Mouse (Mus musculus) neural tube, embryonic 15.5 days (tissue): Measurements from ENCODE around the gene Mgme1. TPM values are rescaled to one million over a fixed set of nuclear protein-coding genes. Genes with fewer than 3 reads are reported as not detected.

Experiments
- ATAC-seq: fragments of 200-750 bp; cut with Nextera tagmentation; 2 replicates; pipeline ENCODE4 v1.8.0; 2017; ENCODE audit warnings: mild to moderate bottlenecking, moderate TSS enrichment, moderate library complexity; ENCODE audit not compliant: low FRiP score
- H3K27ac ChIP-seq: fragments of 300-500 bp; sonication (generic); replicated peaks from 2 replicates; pipeline ENCODE4 v1.5.1; 2015; ENCODE audit warnings: mild to moderate bottlenecking, inconsistent platforms
- H3K27me3 ChIP-seq: fragments of 300-500 bp; sonication (generic); replicated peaks from 2 replicates; pipeline ENCODE4 v1.6.1; 2015; ENCODE audit warnings: inconsistent platforms
- H3K36me3 ChIP-seq: fragments of 300-500 bp; sonication (generic); 2 replicates; pipeline ENCODE4 v1.6.1; 2015; ENCODE audit warnings: inconsistent platforms
- H3K4me1 ChIP-seq: fragments of 300-500 bp; sonication (generic); 2 replicates; pipeline ENCODE4 v1.6.1; 2015; ENCODE audit warnings: inconsistent platforms
- H3K4me2 ChIP-seq: fragments of 300-500 bp; sonication (generic); 2 replicates; pipeline ENCODE4 v1.6.1; 2015; ENCODE audit warnings: inconsistent platforms, mild to moderate bottlenecking, moderate library complexity
- H3K4me3 ChIP-seq: fragments of 300-500 bp; sonication (generic); replicated peaks from 2 replicates; pipeline ENCODE4 v1.5.1; 2015; ENCODE audit warnings: mild to moderate bottlenecking, inconsistent platforms
- H3K9ac ChIP-seq: fragments of 300-500 bp; sonication (generic); replicated peaks from 2 replicates; pipeline ENCODE4 v1.6.1; 2015; ENCODE audit warnings: mild to moderate bottlenecking, inconsistent platforms
- H3K9me3 ChIP-seq: fragments of 300-500 bp; sonication (generic); replicated peaks from 2 replicates; pipeline ENCODE4 v1.6.1; 2016; ENCODE audit warnings: inconsistent platforms
- WGBS: fragments of 180-500 bp; shearing (Covaris S2); methylation state at CpG from one replicate; pipeline ENCODE4 v1.1.7; 2015; ENCODE audit warnings: mixed read lengths; 5-methylcytosine and 5-hydroxymethylcytosine counted together
- polyA plus RNA-seq: library from polyadenylated mRNA; unstranded; fragments of >200 nt; fragmentation: Nextera tagmentation; extraction: Ambion mirVana; gene quantifications from 2 replicates; pipeline ENCODE4 v1.2.1, GENCODE M21; 2015

The Mgme1 gene
- polyA plus RNA-seq, 1 experiment from 2014 or later: 13.3 TPM

- peaks cover 3% of the 10 kb centered on the region; the same call in 1 of the 2 replicates for H3K4me1 ChIP-seq
- H3K9me3 ChIP-seq: no peaks in the 10 kb centered on the region
- WGBS: 72% methylated on average over 2 of the region's 2 CpGs
- no peak for ATAC-seq
- no peak overlapping the region for H3K4me3 ChIP-seq
- no peaks in the 10 kb centered on the region for H3K36me3 ChIP-seq
- no peaks in the 10 kb centered on the region for H3K27me3 ChIP-seq
- no peak overlapping the region for H3K4me2 ChIP-seq
- H3K27ac ChIP-seq: no peak overlapping the region
- H3K9ac ChIP-seq: no peak overlapping the region
These were observed 31.1 kb upstream of the Mgme1 start for GRCm38 (mm10) chr2:144239318-144239717.

- Histone ChIP-seq H3K36me3 (no peaks in the 10 kb centered on the region), H3K9me3 (no peaks in the 10 kb centered on the region), H3K27me3 (no peaks in the 10 kb centered on the region), H3K27ac (no peak overlapping the region), H3K4me2 (no peak overlapping the region), H3K4me3 (no peak overlapping the region), H3K4me1 (peaks cover 3% of the 10 kb centered on the region; the same call in 1 of the 2 replicates), H3K9ac (no peak overlapping the region)
- WGBS: 89% methylated on average over 3 of the region's 3 CpGs
- ATAC-seq: no peak
These were observed 30.2 kb upstream of the Mgme1 start for GRCm38 (mm10) chr2:144240095-144240899.

DNA sequence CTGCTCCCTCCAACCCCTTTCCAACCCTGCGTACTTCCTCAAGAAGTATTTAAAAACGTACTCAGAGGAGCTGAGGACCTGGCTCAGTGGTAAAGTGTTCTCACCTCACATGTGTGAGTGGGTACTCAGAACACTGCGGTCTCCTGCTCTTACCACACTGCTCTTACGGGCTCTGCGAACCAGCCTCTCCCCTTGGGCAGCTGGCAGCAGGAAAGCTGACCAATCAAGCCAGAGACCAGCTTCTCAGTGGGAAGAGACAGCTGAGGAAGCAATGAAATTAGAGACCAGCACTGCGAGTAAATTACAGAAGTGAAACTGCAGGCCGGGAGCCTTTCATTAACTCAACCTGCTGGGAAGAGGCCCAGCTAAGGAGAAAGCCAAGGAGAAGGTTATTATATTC lies 25.0 kb upstream of the Mgme1 start:
- Histone ChIP-seq H3K9me3 (no peaks in the 10 kb centered on the region), H3K4me3 (no peak overlapping the region), H3K4me2 (no peak overlapping the region), H3K4me1 (no peaks in the 10 kb centered on the region), H3K27ac (no peak overlapping the region; the same call in 1 of the 2 replicates), H3K9ac (no peak overlapping the region), H3K36me3 (peaks cover 18% of the 10 kb centered on the region), H3K27me3 (no peaks in the 10 kb centered on the region)
- WGBS: 59% methylated on average over 7 of the region's 7 CpGs
- no peak for ATAC-seq

DNA sequence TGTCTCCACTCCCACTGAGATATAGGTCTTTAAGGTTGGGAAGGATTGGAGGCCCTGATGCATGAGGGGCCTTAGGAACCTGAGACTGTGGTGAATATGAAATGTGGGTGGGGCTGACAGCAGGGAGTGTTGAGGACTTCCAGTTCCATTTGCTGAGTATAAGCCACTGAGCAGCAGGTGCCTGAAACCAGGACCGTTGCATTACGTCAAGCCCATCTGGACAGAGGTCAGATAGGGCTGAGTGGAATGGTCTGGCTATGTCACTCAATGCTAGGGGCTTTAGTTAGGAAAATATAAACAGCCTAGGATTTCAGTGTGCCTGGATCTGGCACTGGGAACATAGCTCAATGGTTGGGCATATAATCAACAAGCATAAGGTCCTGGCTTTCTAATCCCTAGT lies 24.2 kb upstream of the Mgme1 start:
- Histone ChIP-seq H3K9me3 (no peaks in the 10 kb centered on the region), H3K36me3 (peaks cover 26% of the 10 kb centered on the region), H3K27ac (no peak overlapping the region), H3K4me3 (no peak overlapping the region), H3K27me3 (no peaks in the 10 kb centered on the region), H3K9ac (no peak overlapping the region), H3K4me1 (no peaks in the 10 kb centered on the region), H3K4me2 (no peak overlapping the region)
- ATAC-seq: no peak
- WGBS: 86% methylated on average over 2 of the region's 2 CpGs

GRCm38 (mm10) chr2:144247337-144247978 lies 23.0 kb upstream of the Mgme1 start:
- Histone ChIP-seq H3K9me3 (no peaks in the 10 kb centered on the region), H3K27ac (no peak overlapping the region; the same call in 1 of the 2 replicates), H3K4me3 (no peak overlapping the region), H3K4me2 (no peak overlapping the region), H3K36me3 (peaks cover 36% of the 10 kb centered on the region), H3K9ac (no peak overlapping the region), H3K27me3 (no peaks in the 10 kb centered on the region), H3K4me1 (no peaks in the 10 kb centered on the region)
- peak; percentile 12; the same call in 1 of the 2 replicates for ATAC-seq
- WGBS: 44% methylated on average over 5 of the region's 5 CpGs

- peaks cover 49% of the 10 kb centered on the region for H3K36me3 ChIP-seq
- ATAC-seq: no peak
- no peaks in the 10 kb centered on the region for H3K27me3 ChIP-seq
- no peak overlapping the region for H3K4me3 ChIP-seq
- no peak overlapping the region for H3K4me2 ChIP-seq
- no peaks in the 10 kb centered on the region for H3K4me1 ChIP-seq
- no peak overlapping the region for H3K27ac ChIP-seq
- WGBS: 34% methylated on average over 4 of the region's 4 CpGs
- H3K9me3 ChIP-seq: no peaks in the 10 kb centered on the region
- no peak overlapping the region for H3K9ac ChIP-seq
These were observed 21.7 kb upstream of the Mgme1 start for GRCm38 (mm10) chr2:144248613-144249376.

- Histone ChIP-seq H3K27ac (no peak overlapping the region), H3K4me2 (no peak overlapping the region), H3K9ac (no peak overlapping the region), H3K27me3 (no peaks in the 10 kb centered on the region), H3K4me3 (no peak overlapping the region), H3K4me1 (no peaks in the 10 kb centered on the region), H3K36me3 (peaks cover 60% of the 10 kb centered on the region), H3K9me3 (no peaks in the 10 kb centered on the region)
- no peak for ATAC-seq
These were observed 20.4 kb upstream of the Mgme1 start for GRCm38 (mm10) chr2:144250111-144250510.

DNA sequence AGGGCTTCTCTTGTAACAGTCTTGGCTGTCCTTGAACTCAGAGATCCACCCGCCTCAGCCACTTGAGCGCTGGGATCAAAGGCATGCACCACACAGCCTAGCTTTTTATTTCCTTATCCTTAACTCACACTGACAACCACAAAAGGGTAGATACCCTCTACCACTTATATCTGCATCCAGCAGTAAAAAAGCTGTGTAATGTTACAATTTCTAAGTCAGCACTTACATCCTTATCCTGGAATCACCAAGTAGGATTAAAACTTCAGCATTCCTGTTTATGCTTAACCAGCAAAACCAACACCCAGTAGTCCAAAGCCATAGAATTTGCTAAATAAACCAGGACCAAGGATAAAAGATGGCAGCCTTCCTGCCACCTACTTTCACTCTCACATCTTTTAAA lies 7.6 kb upstream of the Mgme1 start:
- no peak for ATAC-seq
- H3K4me1 ChIP-seq: peaks cover 16% of the 10 kb centered on the region
- no peak overlapping the region for H3K4me2 ChIP-seq
- 85% methylated on average over 2 of the region's 2 CpGs for WGBS
- no peak overlapping the region for H3K9ac ChIP-seq
- no peaks in the 10 kb centered on the region for H3K9me3 ChIP-seq
- no peak overlapping the region for H3K27ac ChIP-seq
- peaks cover 24% of the 10 kb centered on the region for H3K36me3 ChIP-seq
- H3K4me3 ChIP-seq: no peak overlapping the region
- H3K27me3 ChIP-seq: no peaks in the 10 kb centered on the region

DNA sequence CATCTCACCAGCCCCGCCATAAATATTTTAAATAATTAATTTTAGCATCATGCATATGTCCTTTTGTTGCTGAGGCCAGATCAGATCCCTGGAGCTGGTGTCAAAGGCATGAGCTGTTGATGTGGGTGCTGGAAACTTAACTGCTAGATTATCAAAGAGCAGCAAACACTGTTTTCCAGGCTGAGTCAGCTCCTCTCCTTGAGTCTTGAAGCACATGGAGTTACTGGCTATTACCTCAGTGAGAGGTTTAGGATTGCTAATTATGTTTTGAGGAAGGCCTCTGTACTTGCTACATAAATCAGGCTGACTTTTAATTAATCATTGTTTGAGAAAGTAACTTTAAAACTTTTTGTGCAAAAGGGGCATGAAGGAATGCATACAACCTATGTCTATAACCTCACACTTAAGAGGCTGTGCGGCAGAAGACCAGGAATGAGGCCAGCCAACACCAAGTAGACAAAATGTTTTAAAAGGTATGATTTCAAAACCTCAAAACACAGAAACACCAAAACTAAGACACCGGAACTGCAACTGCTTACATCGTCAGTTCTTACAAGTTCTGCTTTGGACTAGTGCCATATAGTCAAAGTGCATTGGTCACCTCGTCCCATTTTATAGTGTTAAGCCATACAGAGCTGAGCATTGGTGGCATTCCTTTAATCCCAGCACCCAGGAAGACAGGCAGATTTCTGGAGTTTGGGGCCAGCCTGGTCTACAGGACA lies 5.9 kb upstream of the Mgme1 start:
- H3K27ac ChIP-seq: no peak overlapping the region
- H3K27me3 ChIP-seq: no peaks in the 10 kb centered on the region
- H3K4me1 ChIP-seq: peaks cover 33% of the 10 kb centered on the region
- no peak for ATAC-seq
- peaks cover 6% of the 10 kb centered on the region for H3K36me3 ChIP-seq
- H3K4me3 ChIP-seq: no peak overlapping the region
- H3K9ac ChIP-seq: no peak overlapping the region
- 78% methylated on average over 5 of the region's 5 CpGs for WGBS
- no peaks in the 10 kb centered on the region for H3K9me3 ChIP-seq
- no peak overlapping the region for H3K4me2 ChIP-seq

DNA sequence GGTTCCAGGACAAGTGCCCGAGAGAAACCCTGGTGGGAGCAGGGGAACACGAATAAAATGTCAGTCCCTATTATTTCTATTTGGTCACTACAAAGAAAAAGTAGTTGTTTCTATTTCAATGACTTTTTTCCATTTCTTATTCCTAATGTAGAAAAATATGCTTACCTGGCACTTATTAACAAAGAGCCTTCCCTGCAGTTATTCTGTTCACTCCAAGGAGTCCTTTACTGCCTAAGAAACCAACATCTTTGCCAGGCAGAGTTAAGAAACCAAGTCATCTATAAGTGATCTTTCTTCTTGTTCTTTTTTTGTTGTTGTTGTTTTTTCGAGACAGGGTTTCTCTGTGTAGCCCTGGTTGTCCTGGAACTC lies 5.4 kb upstream of the Mgme1 start:
- no peaks in the 10 kb centered on the region for H3K9me3 ChIP-seq
- ATAC-seq: no peak
- peaks cover 5% of the 10 kb centered on the region; the same call in 1 of the 2 replicates for H3K36me3 ChIP-seq
- no peak overlapping the region for H3K4me3 ChIP-seq
- no peak overlapping the region for H3K9ac ChIP-seq
- H3K4me2 ChIP-seq: no peak overlapping the region
- peaks cover 34% of the 10 kb centered on the region for H3K4me1 ChIP-seq
- H3K27ac ChIP-seq: no peak overlapping the region
- H3K27me3 ChIP-seq: no peaks in the 10 kb centered on the region
- WGBS: 74% methylated on average over 3 of the region's 3 CpGs

DNA sequence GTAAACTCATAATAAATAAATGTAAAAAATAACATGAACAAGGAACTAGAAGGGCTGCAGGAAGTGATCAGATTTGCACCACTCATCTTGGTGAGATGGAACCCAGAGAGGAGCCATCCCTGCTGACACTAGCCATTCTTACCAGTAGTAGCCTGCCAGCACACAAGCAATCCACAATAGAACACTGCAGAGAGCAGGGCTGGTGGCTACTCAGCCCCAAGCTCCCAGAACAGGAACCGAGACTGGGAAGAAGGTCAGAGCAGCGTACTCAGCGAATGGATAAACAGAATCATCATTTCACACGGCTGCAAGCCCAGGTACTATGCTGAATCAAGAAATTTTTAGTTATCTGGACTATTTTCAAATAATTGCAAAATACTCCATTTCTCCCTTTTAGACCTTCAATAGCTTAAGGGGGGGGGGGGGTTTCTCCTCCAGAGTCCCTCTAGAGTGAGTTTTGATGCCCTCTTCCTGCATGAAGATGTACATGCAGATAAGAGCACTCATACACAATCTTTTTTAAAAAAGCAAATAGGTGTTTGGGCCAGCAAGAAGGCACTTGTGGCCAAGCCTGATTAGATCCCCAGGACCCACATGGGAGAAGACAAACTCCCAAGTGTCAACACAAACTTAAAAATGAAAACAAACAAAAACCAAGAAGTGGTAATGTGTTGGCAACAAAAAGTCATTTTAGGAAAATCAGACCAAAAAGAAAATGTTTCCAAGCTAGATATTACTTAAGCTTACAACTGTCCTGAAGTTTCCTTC lies 4.4 kb upstream of the Mgme1 start:
- Histone ChIP-seq H3K27ac (no peak overlapping the region), H3K36me3 (no peaks in the 10 kb centered on the region; the same call in 1 of the 2 replicates), H3K9me3 (no peaks in the 10 kb centered on the region), H3K27me3 (no peaks in the 10 kb centered on the region), H3K4me2 (no peak overlapping the region), H3K9ac (no peak overlapping the region), H3K4me3 (no peak overlapping the region), H3K4me1 (peaks cover 34% of the 10 kb centered on the region)
- no peak for ATAC-seq
- WGBS: 62% methylated on average over 4 of the region's 4 CpGs
